Mouse (Mus musculus): ENCODE results near the gene Rad54l2. TPM values are rescaled to one million over a fixed set of nuclear protein-coding genes. Genes with fewer than 3 reads are reported as not detected.

The Rad54l2 gene
- polyA plus RNA-seq, 1 experiment from 2014 or later = 5.8 TPM

DNA sequence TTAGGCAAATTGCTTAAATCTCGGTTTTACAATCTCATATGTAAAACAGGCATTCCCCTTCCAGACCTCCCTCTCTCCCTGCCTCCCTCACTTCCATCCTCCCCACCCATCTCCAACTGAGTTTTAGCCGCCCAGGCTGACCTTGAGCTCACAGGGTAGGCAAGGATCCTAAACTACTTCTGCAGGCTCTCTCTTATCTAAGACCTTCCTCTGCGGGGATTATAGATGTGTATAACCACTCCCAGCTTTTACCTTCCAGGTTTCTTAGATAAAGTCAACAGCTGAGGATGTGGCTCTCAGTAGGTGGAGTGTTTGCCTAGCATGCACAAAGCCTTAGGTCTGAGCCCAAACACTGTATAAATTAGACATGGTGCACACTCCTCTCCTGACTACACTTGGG, 18.8 kb downstream of the Rad54l2 start:
- H3K9me3 ChIP-seq (ENCODE audit: control insufficient read depth, low read length) = no peaks in the 10 kb centered on the region
- no peaks in the 10 kb centered on the region for H3K27me3 ChIP-seq (ENCODE audit: control insufficient read depth, insufficient read depth, low read depth, low read length)
- H3K9ac ChIP-seq (ENCODE audit: low read length) = no peak overlapping the region
- no peak overlapping the region for H3K27ac ChIP-seq (ENCODE audit: low read length)
- H3K36me3 ChIP-seq (ENCODE audit: control insufficient read depth, insufficient read depth, low read length) = no peaks in the 10 kb centered on the region
- no peak overlapping the region for H3K4me2 ChIP-seq (ENCODE audit: low read depth, low read length)
- no peak for ATAC-seq (ENCODE audit: low read depth)
- H3K4me1 ChIP-seq (replicated peaks; ENCODE audit: control insufficient read depth, insufficient read depth, low read length) = no peaks in the 10 kb centered on the region
- H3K4me3 ChIP-seq (ENCODE audit: low read length) = no peak overlapping the region
- 66% methylated on average over 3 of the region's 3 CpGs for WGBS

DNA sequence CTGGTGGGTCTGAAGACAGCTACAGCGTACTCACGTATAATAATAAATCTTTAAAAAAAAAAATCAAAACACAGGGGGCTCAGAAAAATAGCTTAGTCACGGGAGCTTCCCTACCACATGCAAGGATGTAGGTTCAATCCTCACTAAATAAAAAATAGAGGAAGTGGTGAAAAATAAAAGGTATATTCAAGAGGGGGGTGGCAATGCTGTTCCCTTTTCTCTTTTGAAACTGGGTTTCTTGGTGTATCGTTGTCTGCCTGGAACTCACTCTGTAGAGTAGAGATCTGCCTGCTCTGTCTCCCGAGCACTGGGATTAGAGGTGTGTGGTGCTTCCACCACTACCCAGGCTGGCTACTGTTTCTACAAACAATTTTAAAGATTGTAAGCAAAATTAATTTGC, 19.2 kb downstream of the Rad54l2 start:
- WGBS = 94% methylated on average over 5 of the region's 5 CpGs
- Histone ChIP-seq H3K27me3 (ENCODE audit: control insufficient read depth, insufficient read depth, low read depth, low read length) (no peaks in the 10 kb centered on the region), H3K4me1 (replicated peaks; ENCODE audit: control insufficient read depth, insufficient read depth, low read length) (no peaks in the 10 kb centered on the region), H3K9ac (ENCODE audit: low read length) (no peak overlapping the region), H3K27ac (ENCODE audit: low read length) (no peak overlapping the region), H3K4me3 (ENCODE audit: low read length) (no peak overlapping the region), H3K4me2 (ENCODE audit: low read depth, low read length) (no peak overlapping the region), H3K36me3 (ENCODE audit: control insufficient read depth, insufficient read depth, low read length) (no peaks in the 10 kb centered on the region), H3K9me3 (ENCODE audit: control insufficient read depth, low read length) (no peaks in the 10 kb centered on the region)
- no peak for ATAC-seq (ENCODE audit: low read depth)

DNA sequence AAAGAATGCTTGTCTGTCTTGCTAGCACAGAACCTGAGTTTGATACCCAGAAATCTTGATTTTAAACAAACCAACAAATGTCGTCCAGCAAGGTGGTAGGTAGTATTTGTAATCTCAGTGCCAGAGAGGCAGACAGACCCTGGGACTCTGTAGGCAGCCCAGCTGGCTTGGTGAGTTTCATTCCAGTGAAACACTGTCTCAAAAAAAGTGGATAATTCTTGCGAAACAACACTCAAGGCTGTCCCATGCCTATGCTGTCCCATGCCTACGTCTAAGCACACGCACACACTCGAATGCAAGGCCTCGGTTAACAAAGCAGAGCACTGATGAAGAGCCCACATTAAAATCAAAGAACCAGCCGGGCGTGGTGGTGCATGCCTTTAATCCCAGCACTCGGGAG, 32.6 kb downstream of the Rad54l2 start:
- H3K27ac ChIP-seq (ENCODE audit: low read length) = no peak overlapping the region
- H3K27me3 ChIP-seq (ENCODE audit: control insufficient read depth, insufficient read depth, low read depth, low read length) = no peaks in the 10 kb centered on the region
- no peak overlapping the region for H3K4me3 ChIP-seq (ENCODE audit: low read length)
- no peaks in the 10 kb centered on the region for H3K9me3 ChIP-seq (ENCODE audit: control insufficient read depth, low read length)
- 82% methylated on average over 9 of the region's 9 CpGs for WGBS
- no peaks in the 10 kb centered on the region for H3K4me1 ChIP-seq (replicated peaks; ENCODE audit: control insufficient read depth, insufficient read depth, low read length)
- H3K9ac ChIP-seq (ENCODE audit: low read length) = no peak overlapping the region
- H3K4me2 ChIP-seq (ENCODE audit: low read depth, low read length) = no peak overlapping the region
- no peak for ATAC-seq (ENCODE audit: low read depth)
- no peaks in the 10 kb centered on the region; the same call in 1 of the 2 replicates for H3K36me3 ChIP-seq (ENCODE audit: control insufficient read depth, insufficient read depth, low read length)

DNA sequence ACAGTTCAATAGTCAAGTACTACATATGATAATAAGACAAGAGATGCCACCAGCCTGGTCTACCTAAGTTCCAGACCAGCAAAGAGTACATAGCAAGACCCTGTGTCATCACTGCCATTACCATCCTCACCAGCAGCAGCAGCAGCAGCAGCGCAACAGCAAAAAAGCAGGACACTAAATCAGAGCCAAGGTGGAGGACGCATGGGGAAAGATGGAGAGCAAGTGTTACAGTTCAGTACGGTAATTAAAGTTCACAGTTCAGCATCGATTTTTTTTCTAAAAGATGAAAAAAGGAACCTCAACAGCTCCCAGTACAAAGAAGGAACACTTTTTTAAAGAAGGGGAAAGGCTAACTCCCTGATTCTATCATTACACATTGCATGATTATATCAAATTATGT, 33.2 kb downstream of the Rad54l2 start:
- no peak for ATAC-seq (ENCODE audit: low read depth)
- no peak overlapping the region for H3K4me2 ChIP-seq (ENCODE audit: low read depth, low read length)
- H3K27ac ChIP-seq (ENCODE audit: low read length) = no peak overlapping the region
- no peak overlapping the region for H3K9ac ChIP-seq (ENCODE audit: low read length)
- H3K4me1 ChIP-seq (replicated peaks; ENCODE audit: control insufficient read depth, insufficient read depth, low read length) = no peaks in the 10 kb centered on the region
- H3K27me3 ChIP-seq (ENCODE audit: control insufficient read depth, insufficient read depth, low read depth, low read length) = no peaks in the 10 kb centered on the region
- no peaks in the 10 kb centered on the region; the same call in 1 of the 2 replicates for H3K36me3 ChIP-seq (ENCODE audit: control insufficient read depth, insufficient read depth, low read length)
- H3K9me3 ChIP-seq (ENCODE audit: control insufficient read depth, low read length) = no peaks in the 10 kb centered on the region
- no peak overlapping the region for H3K4me3 ChIP-seq (ENCODE audit: low read length)
- 90% methylated on average over 4 of the region's 4 CpGs for WGBS

DNA sequence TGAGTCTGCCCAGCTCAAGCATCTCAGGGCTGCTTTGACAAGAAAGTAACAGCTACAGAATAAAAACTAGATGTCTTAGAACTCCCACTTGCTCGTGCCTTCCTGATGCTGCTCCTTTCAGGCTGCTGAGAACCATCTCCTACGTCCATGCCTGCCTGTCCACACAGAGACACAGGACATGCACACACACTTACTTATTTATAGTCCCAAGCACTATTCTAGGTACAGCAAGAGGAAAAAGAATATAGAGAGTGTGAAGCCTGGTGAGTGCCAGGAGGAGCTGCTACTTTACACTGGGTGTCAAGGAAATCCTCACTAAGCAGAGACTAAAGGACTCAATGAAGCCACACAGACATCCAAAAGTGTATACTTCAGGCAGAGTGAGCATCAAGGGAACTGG, 34.7 kb downstream of the Rad54l2 start:
- WGBS = 81% methylated on average over 2 of the region's 2 CpGs
- H3K4me1 ChIP-seq (replicated peaks; ENCODE audit: control insufficient read depth, insufficient read depth, low read length) = no peaks in the 10 kb centered on the region
- H3K4me3 ChIP-seq (ENCODE audit: low read length) = no peak overlapping the region
- no peaks in the 10 kb centered on the region for H3K27me3 ChIP-seq (ENCODE audit: control insufficient read depth, insufficient read depth, low read depth, low read length)
- no peak for ATAC-seq (ENCODE audit: low read depth)
- no peak overlapping the region for H3K4me2 ChIP-seq (ENCODE audit: low read depth, low read length)
- H3K27ac ChIP-seq (ENCODE audit: low read length) = no peak overlapping the region
- no peaks in the 10 kb centered on the region for H3K9me3 ChIP-seq (ENCODE audit: control insufficient read depth, low read length)
- no peaks in the 10 kb centered on the region; the same call in 1 of the 2 replicates for H3K36me3 ChIP-seq (ENCODE audit: control insufficient read depth, insufficient read depth, low read length)
- H3K9ac ChIP-seq (ENCODE audit: low read length) = no peak overlapping the region

DNA sequence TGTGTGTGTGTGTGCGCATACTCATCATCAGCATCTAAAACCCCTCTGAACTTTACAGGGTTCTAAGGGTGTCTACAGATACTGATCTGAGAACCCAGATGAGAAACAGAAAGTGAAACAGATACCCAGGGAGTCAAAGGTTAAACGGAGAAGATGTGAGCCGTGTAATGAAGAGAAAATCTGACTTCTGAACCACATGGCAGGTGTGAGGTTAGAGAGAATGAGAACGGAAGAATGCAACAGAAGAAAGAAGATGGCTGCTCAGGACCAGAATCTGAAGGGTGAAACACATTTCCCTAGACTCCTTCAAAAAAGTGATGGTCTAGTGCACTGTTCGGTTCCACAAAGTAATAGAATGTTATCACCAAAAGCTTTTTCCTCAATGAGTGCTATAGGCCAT, 36.9 kb downstream of the Rad54l2 start:
- Histone ChIP-seq H3K9ac (ENCODE audit: low read length) (no peak overlapping the region), H3K9me3 (ENCODE audit: control insufficient read depth, low read length) (no peaks in the 10 kb centered on the region), H3K36me3 (ENCODE audit: control insufficient read depth, insufficient read depth, low read length) (no peaks in the 10 kb centered on the region; the same call in 1 of the 2 replicates), H3K27me3 (ENCODE audit: control insufficient read depth, insufficient read depth, low read depth, low read length) (no peaks in the 10 kb centered on the region), H3K4me3 (ENCODE audit: low read length) (no peak overlapping the region), H3K4me2 (ENCODE audit: low read depth, low read length) (no peak overlapping the region), H3K4me1 (replicated peaks; ENCODE audit: control insufficient read depth, insufficient read depth, low read length) (no peaks in the 10 kb centered on the region), H3K27ac (ENCODE audit: low read length) (no peak overlapping the region)
- ATAC-seq (ENCODE audit: low read depth) = no peak
- 86% methylated on average over 5 of the region's 5 CpGs for WGBS

DNA sequence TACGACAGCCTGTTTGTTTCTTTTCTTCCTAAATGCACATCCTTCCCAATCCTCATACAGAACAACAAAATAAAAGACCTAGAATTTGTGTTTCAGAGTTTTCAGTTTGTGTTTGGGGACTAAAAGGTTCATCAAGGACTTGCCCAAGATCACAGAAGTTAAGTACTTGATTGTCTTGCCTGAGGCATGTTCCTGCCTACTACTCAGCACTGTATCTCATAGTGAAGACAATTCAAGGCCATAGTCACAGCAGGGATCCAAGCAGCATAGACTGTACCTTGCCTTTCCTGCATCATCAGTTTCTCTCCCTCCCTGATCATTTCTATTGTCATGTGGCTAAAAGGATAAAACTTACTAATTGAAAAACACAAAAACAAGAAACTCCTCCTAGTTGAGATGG, 49.0 kb downstream of the Rad54l2 start:
- 83% methylated on average over 1 of the region's 1 CpGs for WGBS
- Histone ChIP-seq H3K36me3 (ENCODE audit: control insufficient read depth, insufficient read depth, low read length) (no peaks in the 10 kb centered on the region), H3K27me3 (ENCODE audit: control insufficient read depth, insufficient read depth, low read depth, low read length) (no peaks in the 10 kb centered on the region), H3K4me2 (ENCODE audit: low read depth, low read length) (no peak overlapping the region), H3K9ac (ENCODE audit: low read length) (no peak overlapping the region), H3K4me3 (ENCODE audit: low read length) (no peak overlapping the region), H3K27ac (ENCODE audit: low read length) (no peak overlapping the region), H3K4me1 (replicated peaks; ENCODE audit: control insufficient read depth, insufficient read depth, low read length) (no peaks in the 10 kb centered on the region), H3K9me3 (ENCODE audit: control insufficient read depth, low read length) (no peaks in the 10 kb centered on the region)
- no peak for ATAC-seq (ENCODE audit: low read depth)

DNA sequence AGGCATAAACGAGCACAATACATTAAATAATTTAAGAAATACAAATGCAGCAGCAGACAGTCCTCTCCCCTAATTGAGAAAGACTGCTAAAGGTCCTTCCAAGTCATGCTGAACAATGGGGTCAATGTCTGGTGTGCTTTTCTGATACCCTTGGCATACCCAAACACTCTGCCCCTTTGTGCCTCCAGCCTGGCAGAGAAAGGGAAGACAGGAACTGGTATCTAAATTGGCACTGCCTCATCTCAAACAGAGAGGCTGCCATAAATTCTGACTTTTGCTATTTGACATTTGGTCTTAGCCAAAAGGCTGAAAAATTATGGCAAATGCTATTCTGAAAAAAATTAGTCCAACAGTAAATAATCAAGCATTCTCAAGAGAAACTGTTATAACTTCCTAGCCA, 49.9 kb downstream of the Rad54l2 start:
- no peaks in the 10 kb centered on the region for H3K27me3 ChIP-seq (ENCODE audit: control insufficient read depth, insufficient read depth, low read depth, low read length)
- no peaks in the 10 kb centered on the region for H3K9me3 ChIP-seq (ENCODE audit: control insufficient read depth, low read length)
- H3K4me3 ChIP-seq (ENCODE audit: low read length) = no peak overlapping the region
- no peak for ATAC-seq (ENCODE audit: low read depth)
- H3K36me3 ChIP-seq (ENCODE audit: control insufficient read depth, insufficient read depth, low read length) = no peaks in the 10 kb centered on the region
- H3K4me2 ChIP-seq (ENCODE audit: low read depth, low read length) = no peak overlapping the region
- WGBS = 82% methylated on average over 1 of the region's 1 CpGs
- H3K9ac ChIP-seq (ENCODE audit: low read length) = no peak overlapping the region
- no peaks in the 10 kb centered on the region for H3K4me1 ChIP-seq (replicated peaks; ENCODE audit: control insufficient read depth, insufficient read depth, low read length)
- no peak overlapping the region for H3K27ac ChIP-seq (ENCODE audit: low read length)

DNA sequence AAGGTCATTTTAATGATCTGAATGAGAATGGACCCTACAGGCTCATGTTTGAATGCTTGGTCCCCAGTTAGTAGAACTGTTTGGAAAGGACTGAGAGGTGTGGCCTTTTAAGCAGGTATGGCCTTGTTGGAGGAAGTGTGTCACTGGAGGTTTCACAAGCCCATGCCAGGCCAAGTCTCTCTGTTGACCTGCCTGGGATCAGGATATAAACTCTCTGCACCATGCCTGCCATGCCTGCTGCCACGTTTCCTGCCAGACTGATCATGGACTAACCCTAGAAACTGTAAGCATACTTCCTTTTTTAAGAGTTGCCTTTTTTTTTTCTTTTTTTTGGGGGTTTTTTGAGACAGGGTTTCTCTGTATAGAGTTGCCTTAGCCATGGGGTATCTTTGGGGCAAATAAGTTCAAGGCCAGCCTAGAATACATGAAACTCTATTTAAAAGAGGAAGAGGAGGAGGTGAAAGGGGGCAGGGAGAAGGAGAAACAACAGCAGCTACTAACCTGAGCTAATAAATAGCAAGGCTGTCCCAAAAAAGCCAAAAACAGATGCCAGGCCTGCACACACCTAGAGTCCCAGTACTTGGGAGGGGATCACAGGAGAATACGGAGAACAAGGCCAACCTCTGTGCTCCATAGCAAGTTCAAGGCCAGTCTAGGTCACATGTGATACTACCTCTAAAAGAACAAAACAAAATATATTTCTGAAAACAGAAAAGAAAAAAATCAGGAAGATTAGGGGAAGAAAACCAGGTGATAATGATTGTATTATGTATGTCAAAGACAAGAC, 50.6 kb downstream of the Rad54l2 start:
- Histone ChIP-seq H3K4me1 (replicated peaks; ENCODE audit: control insufficient read depth, insufficient read depth, low read length) (no peaks in the 10 kb centered on the region), H3K4me2 (ENCODE audit: low read depth, low read length) (no peak overlapping the region), H3K36me3 (ENCODE audit: control insufficient read depth, insufficient read depth, low read length) (no peaks in the 10 kb centered on the region), H3K4me3 (ENCODE audit: low read length) (no peak overlapping the region), H3K27ac (ENCODE audit: low read length) (no peak overlapping the region), H3K9ac (ENCODE audit: low read length) (no peak overlapping the region), H3K27me3 (ENCODE audit: control insufficient read depth, insufficient read depth, low read depth, low read length) (no peaks in the 10 kb centered on the region), H3K9me3 (ENCODE audit: control insufficient read depth, low read length) (no peaks in the 10 kb centered on the region)
- ATAC-seq (ENCODE audit: low read depth) = no peak
- WGBS = 92% methylated on average over 2 of the region's 2 CpGs
